Mouse (Mus musculus) hindbrain, embryonic 15.5 days (tissue): ENCODE data around the gene Il9r. TPM values are rescaled to one million over a fixed set of nuclear protein-coding genes. Genes with fewer than 3 reads are reported as not detected.

ENCODE experiments used
- ATAC-seq: fragments of 200-750 bp; cut with Nextera tagmentation; 2 replicates; pipeline ENCODE4 v1.8.0; 2017; ENCODE audit warnings: low read depth, moderate number of reproducible peaks, moderate TSS enrichment; ENCODE audit not compliant: low FRiP score
- H3K27ac ChIP-seq: fragments of 300-500 bp; sonication (generic); replicated peaks from 2 replicates; pipeline ENCODE4 v1.5.1; 2015; ENCODE audit warnings: mild to moderate bottlenecking, inconsistent platforms
- H3K27me3 ChIP-seq: fragments of 300-500 bp; sonication (generic); 2 replicates; pipeline ENCODE4 v1.6.1; 2015; ENCODE audit warnings: control low read depth, inconsistent platforms
- H3K36me3 ChIP-seq: fragments of 300-500 bp; sonication (generic); 2 replicates; pipeline ENCODE4 v1.6.1; 2015; ENCODE audit warnings: control low read depth, inconsistent platforms
- H3K4me1 ChIP-seq: fragments of 300-500 bp; sonication (generic); replicated peaks from 2 replicates; pipeline ENCODE4 v1.6.1; 2015; ENCODE audit warnings: control low read depth, inconsistent platforms
- H3K4me2 ChIP-seq: fragments of 300-500 bp; sonication (generic); 2 replicates; pipeline ENCODE4 v1.6.1; 2015; ENCODE audit warnings: moderate library complexity, mild to moderate bottlenecking, inconsistent platforms
- H3K4me3 ChIP-seq: fragments of 300-500 bp; sonication (generic); 2 replicates; pipeline ENCODE4 v1.5.1; 2015; ENCODE audit warnings: mild to moderate bottlenecking, inconsistent platforms
- H3K9ac ChIP-seq: fragments of 300-500 bp; sonication (generic); 2 replicates; pipeline ENCODE4 v1.6.1; 2015; ENCODE audit warnings: inconsistent platforms
- H3K9me3 ChIP-seq: fragments of 300-500 bp; sonication (generic); 2 replicates; pipeline ENCODE4 v1.6.1; 2016; ENCODE audit warnings: control low read depth, inconsistent platforms
- WGBS: fragments of 180-500 bp; shearing (Covaris S2); methylation state at CpG from one replicate; pipeline ENCODE4 v1.1.7; 2015; 5-methylcytosine and 5-hydroxymethylcytosine counted together
- polyA plus RNA-seq: library from polyadenylated mRNA; unstranded; fragments of >200 nt; fragmentation: Nextera tagmentation; extraction: Ambion mirVana; gene quantifications from 2 replicates; pipeline ENCODE4 v1.2.1, GENCODE M21; 2015

Gene Il9r
- polyA plus RNA-seq, 1 experiment from 2014 or later: not detected

- Histone ChIP-seq H3K9me3 (no peaks in the 10 kb centered on the region), H3K27ac (no peak overlapping the region), H3K4me1 (peaks cover 5% of the 10 kb centered on the region; the same call in 1 of the 2 replicates), H3K9ac (no peak overlapping the region), H3K27me3 (no peaks in the 10 kb centered on the region), H3K36me3 (no peaks in the 10 kb centered on the region), H3K4me2 (no peak overlapping the region), H3K4me3 (no peak overlapping the region)
- WGBS: 82% methylated on average over 10 of the region's 10 CpGs
- no peak for ATAC-seq
Measured at GRCm38 (mm10) chr11:32194086-32194485, 6.0 kb downstream of the Il9r start.

- no peak for ATAC-seq
- H3K36me3 ChIP-seq: no peaks in the 10 kb centered on the region
- no peaks in the 10 kb centered on the region for H3K9me3 ChIP-seq
- H3K9ac ChIP-seq: no peak overlapping the region
- H3K4me1 ChIP-seq: peaks cover 5% of the 10 kb centered on the region; the same call in 1 of the 2 replicates
- WGBS: 91% methylated on average over 10 of the region's 10 CpGs
- H3K4me2 ChIP-seq: no peak overlapping the region
- H3K4me3 ChIP-seq: no peak overlapping the region
- H3K27me3 ChIP-seq: no peaks in the 10 kb centered on the region
- H3K27ac ChIP-seq: no peak overlapping the region
Measured at GRCm38 (mm10) chr11:32193156-32193555, 6.9 kb downstream of the Il9r start.

- H3K27ac ChIP-seq: no peak overlapping the region
- no peaks in the 10 kb centered on the region for H3K36me3 ChIP-seq
- no peak overlapping the region for H3K4me3 ChIP-seq
- H3K9me3 ChIP-seq: no peaks in the 10 kb centered on the region
- no peak overlapping the region for H3K4me2 ChIP-seq
- no peak for ATAC-seq
- H3K27me3 ChIP-seq: no peaks in the 10 kb centered on the region
- WGBS: 75% methylated on average over 13 of the region's 13 CpGs
- no peak overlapping the region for H3K9ac ChIP-seq
- peaks cover 5% of the 10 kb centered on the region; the same call in 1 of the 2 replicates for H3K4me1 ChIP-seq
Measured at GRCm38 (mm10) chr11:32190603-32191110, 9.4 kb downstream of the Il9r start.

GRCm38 (mm10) chr11:32190119-32190518 lies 10.0 kb downstream of the Il9r start:
- Histone ChIP-seq H3K4me3 (no peak overlapping the region), H3K9ac (no peak overlapping the region), H3K4me2 (no peak overlapping the region), H3K27ac (no peak overlapping the region), H3K27me3 (no peaks in the 10 kb centered on the region), H3K9me3 (no peaks in the 10 kb centered on the region), H3K36me3 (no peaks in the 10 kb centered on the region), H3K4me1 (peaks cover 5% of the 10 kb centered on the region; the same call in 1 of the 2 replicates)
- WGBS: 64% methylated on average over 9 of the region's 9 CpGs
- peak; percentile 24; the same call in 1 of the 2 replicates for ATAC-seq

- Histone ChIP-seq H3K27me3 (no peaks in the 10 kb centered on the region), H3K4me3 (no peak overlapping the region), H3K9ac (no peak overlapping the region), H3K36me3 (no peaks in the 10 kb centered on the region), H3K9me3 (no peaks in the 10 kb centered on the region), H3K4me1 (peaks cover 5% of the 10 kb centered on the region; the same call in 1 of the 2 replicates), H3K27ac (no peak overlapping the region), H3K4me2 (no peak overlapping the region)
- no peak for ATAC-seq
- WGBS: 62% methylated on average over 5 of the region's 5 CpGs
Measured at GRCm38 (mm10) chr11:32189434-32189833, 10.6 kb downstream of the Il9r start.

GRCm38 (mm10) chr11:32188881-32189280 lies 11.2 kb downstream of the Il9r start:
- Histone ChIP-seq H3K9me3 (no peaks in the 10 kb centered on the region), H3K4me2 (no peak overlapping the region), H3K27ac (no peak overlapping the region), H3K36me3 (no peaks in the 10 kb centered on the region), H3K4me3 (no peak overlapping the region), H3K4me1 (peaks cover 5% of the 10 kb centered on the region; the same call in 1 of the 2 replicates), H3K27me3 (no peaks in the 10 kb centered on the region), H3K9ac (no peak overlapping the region)
- 84% methylated on average over 12 of the region's 12 CpGs for WGBS
- ATAC-seq: no peak

- WGBS: 90% methylated on average over 4 of the region's 4 CpGs
- Histone ChIP-seq H3K36me3 (no peaks in the 10 kb centered on the region), H3K4me2 (no peak overlapping the region), H3K4me1 (peaks cover 5% of the 10 kb centered on the region; the same call in 1 of the 2 replicates), H3K27ac (no peak overlapping the region), H3K9ac (no peak overlapping the region), H3K27me3 (no peaks in the 10 kb centered on the region), H3K4me3 (no peak overlapping the region), H3K9me3 (no peaks in the 10 kb centered on the region)
- no peak for ATAC-seq
Measured at GRCm38 (mm10) chr11:32187256-32187655, 12.8 kb downstream of the Il9r start.

GRCm38 (mm10) chr11:32186031-32186430 lies 14.0 kb downstream of the Il9r start:
- Histone ChIP-seq H3K27me3 (no peaks in the 10 kb centered on the region), H3K4me2 (no peak overlapping the region), H3K36me3 (no peaks in the 10 kb centered on the region), H3K9me3 (no peaks in the 10 kb centered on the region), H3K4me3 (no peak overlapping the region), H3K4me1 (peaks cover 5% of the 10 kb centered on the region; the same call in 1 of the 2 replicates), H3K27ac (no peak overlapping the region), H3K9ac (no peak overlapping the region)
- 80% methylated on average over 3 of the region's 3 CpGs for WGBS
- ATAC-seq: no peak

GRCm38 (mm10) chr11:32184469-32184868 lies 15.6 kb downstream of the Il9r start:
- no peaks in the 10 kb centered on the region for H3K4me1 ChIP-seq
- no peaks in the 10 kb centered on the region for H3K36me3 ChIP-seq
- no peak overlapping the region for H3K4me3 ChIP-seq
- no peak for ATAC-seq
- H3K4me2 ChIP-seq: no peak overlapping the region
- H3K27me3 ChIP-seq: no peaks in the 10 kb centered on the region
- no peaks in the 10 kb centered on the region for H3K9me3 ChIP-seq
- no peak overlapping the region for H3K9ac ChIP-seq
- 89% methylated on average over 8 of the region's 8 CpGs for WGBS
- no peak overlapping the region for H3K27ac ChIP-seq

- Histone ChIP-seq H3K27me3 (no peaks in the 10 kb centered on the region), H3K4me3 (no peak overlapping the region), H3K27ac (no peak overlapping the region), H3K4me2 (peak overlapping the region; percentile 39; the same call in 1 of the 2 replicates), H3K9ac (no peak overlapping the region), H3K4me1 (no peaks in the 10 kb centered on the region), H3K9me3 (no peaks in the 10 kb centered on the region), H3K36me3 (no peaks in the 10 kb centered on the region)
- peak; percentile 73 for ATAC-seq
- 41% methylated on average over 25 of the region's 25 CpGs for WGBS
Measured at GRCm38 (mm10) chr11:32181973-32182868, 17.9 kb downstream of the Il9r start.

- ATAC-seq: no peak
- Histone ChIP-seq H3K4me2 (no peak overlapping the region), H3K9ac (no peak overlapping the region), H3K36me3 (no peaks in the 10 kb centered on the region), H3K27me3 (no peaks in the 10 kb centered on the region), H3K4me1 (no peaks in the 10 kb centered on the region), H3K4me3 (no peak overlapping the region), H3K27ac (no peak overlapping the region), H3K9me3 (no peaks in the 10 kb centered on the region)
- WGBS: 85% methylated on average over 4 of the region's 4 CpGs
Measured at GRCm38 (mm10) chr11:32181246-32181645, 18.8 kb downstream of the Il9r start.

- no peaks in the 10 kb centered on the region for H3K36me3 ChIP-seq
- H3K27me3 ChIP-seq: no peaks in the 10 kb centered on the region
- H3K27ac ChIP-seq: no peak overlapping the region
- no peaks in the 10 kb centered on the region for H3K9me3 ChIP-seq
- no peaks in the 10 kb centered on the region for H3K4me1 ChIP-seq
- no peak for ATAC-seq
- H3K4me3 ChIP-seq: no peak overlapping the region
- 87% methylated on average over 1 of the region's 1 CpGs for WGBS
- H3K9ac ChIP-seq: no peak overlapping the region
- no peak overlapping the region for H3K4me2 ChIP-seq
Measured at GRCm38 (mm10) chr11:32178506-32178905, 21.6 kb downstream of the Il9r start.
